Mouse (Mus musculus) embryonic facial prominence, embryonic 12.5 days (tissue): ENCODE results near the gene Gm10912. TPM values are rescaled to one million over a fixed set of nuclear protein-coding genes. Genes with fewer than 3 reads are reported as not detected.
"Not testable (repeated sequence)": the region's sequence is repeated elsewhere in the genome, so short reads cannot be mapped to it uniquely, and the experiment has no call there.

Source experiments
- ATAC-seq: fragments of 200-750 bp; cut with Nextera tagmentation; 2 replicates; pipeline ENCODE4 v1.8.0; 2017; ENCODE audit not compliant: insufficient number of reproducible peaks, insufficient read depth, low FRiP score, low TSS enrichment
- H3K27ac ChIP-seq: fragments of 300-500 bp; sonication (generic); 2 replicates; pipeline ENCODE4 v1.5.1; 2016; ENCODE audit warnings: mild to moderate bottlenecking
- H3K27me3 ChIP-seq: fragments of 300-500 bp; sonication (generic); 2 replicates; pipeline ENCODE4 v1.6.1; 2016; ENCODE audit warnings: mild to moderate bottlenecking, moderate library complexity
- H3K36me3 ChIP-seq: fragments of 300-500 bp; sonication (generic); 2 replicates; pipeline ENCODE4 v1.6.1; 2016; ENCODE audit warnings: mild to moderate bottlenecking
- H3K4me1 ChIP-seq: fragments of 300-500 bp; sonication (generic); 2 replicates; pipeline ENCODE4 v1.6.1; 2016
- H3K4me2 ChIP-seq: fragments of 300-500 bp; sonication (generic); replicated peaks from 2 replicates; pipeline ENCODE4 v1.6.1; 2016; ENCODE audit warnings: mild to moderate bottlenecking, moderate library complexity
- H3K4me3 ChIP-seq: fragments of 300-500 bp; sonication (generic); 2 replicates; pipeline ENCODE4 v1.5.1; 2016; ENCODE audit warnings: mild to moderate bottlenecking
- H3K9ac ChIP-seq: fragments of 300-500 bp; sonication (generic); 2 replicates; pipeline ENCODE4 v1.6.1; 2016; ENCODE audit warnings: mild to moderate bottlenecking, moderate library complexity
- H3K9me3 ChIP-seq: fragments of 300-500 bp; sonication (generic); 2 replicates; pipeline ENCODE4 v1.6.1; 2016; ENCODE audit warnings: mild to moderate bottlenecking, moderate library complexity
- WGBS: fragments of 180-500 bp; shearing (Covaris S2); methylation state at CpG from one replicate; pipeline ENCODE4 v1.1.7; 2016; 5-methylcytosine and 5-hydroxymethylcytosine counted together
- polyA plus RNA-seq: library from polyadenylated mRNA; unstranded; fragments of >200 nt; fragmentation: Nextera tagmentation; extraction: Ambion mirVana; gene quantifications from 2 replicates; pipeline ENCODE4 v1.2.1, GENCODE M21; 2016

The Gm10912 gene
- polyA plus RNA-seq, result not detected in 2 replicates

GRCm38 (mm10) chr2:104065526-104065925, at the start of gene Gm10912:
TSS of gene Gm10912 (plus strand) at chr2:104065826.
- H3K4me3 ChIP-seq, H3K36me3 ChIP-seq, H3K9me3 ChIP-seq, H3K4me2 ChIP-seq, ATAC-seq, H3K4me1 ChIP-seq, H3K27ac ChIP-seq, H3K27me3 ChIP-seq, H3K9ac ChIP-seq: not testable (repeated sequence)
- WGBS, result 83% methylated on average over 6 of the region's 6 CpGs

GRCm38 (mm10) chr2:104023096-104023495, 42.5 kb upstream of the Gm10912 start:
- 78% methylated on average over 7 of the region's 7 CpGs for WGBS
- Histone ChIP-seq H3K36me3 (no peaks in the 10 kb centered on the region), H3K9me3 (no peaks in the 10 kb centered on the region), H3K27ac (no peak overlapping the region), H3K4me2 (no peak overlapping the region), H3K4me3 (no peak overlapping the region), H3K9ac (no peak overlapping the region), H3K27me3 (no peaks in the 10 kb centered on the region), H3K4me1 (no peaks in the 10 kb centered on the region)
- ATAC-seq, result no peak

GRCm38 (mm10) chr2:104024656-104025055, 41.0 kb upstream of the Gm10912 start:
- Histone ChIP-seq H3K36me3 (no peaks in the 10 kb centered on the region), H3K9ac (no peak overlapping the region), H3K4me3 (no peak overlapping the region), H3K27ac (no peak overlapping the region), H3K9me3 (no peaks in the 10 kb centered on the region), H3K27me3 (no peaks in the 10 kb centered on the region), H3K4me2 (no peak overlapping the region), H3K4me1 (peaks cover 12% of the 10 kb centered on the region)
- WGBS, result 89% methylated on average over 4 of the region's 4 CpGs
- no peak for ATAC-seq

GRCm38 (mm10) chr2:104027458-104028138, 38.0 kb upstream of the Gm10912 start, which contains the start of gene Fbxo3:
TSS of gene Fbxo3 (plus strand) at chr2:104027721.
- Histone ChIP-seq H3K4me2 (peak within 1 kb of the TSS; percentile 80), H3K9me3 (no peaks in the 10 kb centered on the region), H3K9ac (peak within 1 kb of the TSS; percentile 94), H3K27me3 (no peaks in the 10 kb centered on the region), H3K27ac (0 out of 2 replicates have a peak within 1 kb of the TSS, but pooled peaks have one; percentile 30), H3K4me3 (peak within 1 kb of the TSS; percentile 97), H3K4me1 (peaks cover 15% of the 10 kb centered on the region), H3K36me3 (peaks cover 6% of the 10 kb centered on the region; the same call in 1 of the 2 replicates)
- under 1% methylated on average over 44 of the region's 44 CpGs for WGBS
- peak; percentile 85 for ATAC-seq

- H3K4me3 ChIP-seq, result peak within 1 kb of the TSS; percentile 97
- 1% methylated on average over 31 of the region's 32 CpGs for WGBS
- H3K36me3 ChIP-seq, result peaks cover 6% of the 10 kb centered on the region; the same call in 1 of the 2 replicates
- H3K27me3 ChIP-seq, result no peaks in the 10 kb centered on the region
- no peaks in the 10 kb centered on the region for H3K9me3 ChIP-seq
- 0 out of 2 replicates have a peak within 1 kb of the TSS, but pooled peaks have one; percentile 30 for H3K27ac ChIP-seq
- peak within 1 kb of the TSS; percentile 80 for H3K4me2 ChIP-seq
- H3K9ac ChIP-seq, result peak within 1 kb of the TSS; percentile 94
- ATAC-seq, result peak; percentile 78
- H3K4me1 ChIP-seq, result peaks cover 15% of the 10 kb centered on the region
Observed at GRCm38 (mm10) chr2:104028139-104028723, 37.4 kb upstream of the Gm10912 start, which contains the start of gene 4931422A03Rik. TSS of gene 4931422A03Rik (minus strand) at chr2:104028361.

GRCm38 (mm10) chr2:104029074-104029473, 36.6 kb upstream of the Gm10912 start:
- H3K9me3 ChIP-seq, result no peaks in the 10 kb centered on the region
- peak overlapping the region; percentile 97 for H3K4me3 ChIP-seq
- H3K36me3 ChIP-seq, result peaks cover 10% of the 10 kb centered on the region; the same call in 1 of the 2 replicates
- ATAC-seq, result no peak
- no peaks in the 10 kb centered on the region for H3K27me3 ChIP-seq
- H3K4me1 ChIP-seq, result peaks cover 15% of the 10 kb centered on the region
- WGBS, result 85% methylated on average over 2 of the region's 2 CpGs
- peak overlapping the region; percentile 80 for H3K4me2 ChIP-seq
- H3K27ac ChIP-seq, result no peak overlapping the region
- peak overlapping the region; percentile 94 for H3K9ac ChIP-seq

- ATAC-seq, result no peak
- Histone ChIP-seq H3K9me3 (no peaks in the 10 kb centered on the region), H3K4me2 (no peak overlapping the region), H3K36me3 (peaks cover 10% of the 10 kb centered on the region; the same call in 1 of the 2 replicates), H3K27ac (no peak overlapping the region), H3K27me3 (no peaks in the 10 kb centered on the region), H3K4me1 (peaks cover 15% of the 10 kb centered on the region), H3K9ac (no peak overlapping the region), H3K4me3 (no peak overlapping the region)
- WGBS, result 88% methylated on average over 3 of the region's 3 CpGs
Observed at GRCm38 (mm10) chr2:104030381-104030780, 35.2 kb upstream of the Gm10912 start.

GRCm38 (mm10) chr2:104032056-104032455, 33.6 kb upstream of the Gm10912 start:
- Histone ChIP-seq H3K27me3 (no peaks in the 10 kb centered on the region), H3K4me1 (peaks cover 15% of the 10 kb centered on the region), H3K9ac (no peak overlapping the region), H3K36me3 (peaks cover 21% of the 10 kb centered on the region; the same call in 1 of the 2 replicates), H3K4me2 (no peak overlapping the region), H3K4me3 (no peak overlapping the region), H3K9me3 (no peaks in the 10 kb centered on the region), H3K27ac (no peak overlapping the region)
- 85% methylated on average over 3 of the region's 3 CpGs for WGBS
- ATAC-seq, result no peak

- Histone ChIP-seq H3K9me3 (no peaks in the 10 kb centered on the region), H3K4me3 (no peak overlapping the region), H3K27me3 (no peaks in the 10 kb centered on the region), H3K36me3 (peaks cover 30% of the 10 kb centered on the region; the same call in 1 of the 2 replicates), H3K27ac (no peak overlapping the region), H3K4me2 (no peak overlapping the region), H3K9ac (no peak overlapping the region), H3K4me1 (0 out of 2 replicates have a peak, but pooled peaks cover under 1% of the 10 kb centered on the region)
- WGBS, result 32% methylated on average over 3 of the region's 3 CpGs
- no peak for ATAC-seq
Observed at GRCm38 (mm10) chr2:104034832-104035472, 30.7 kb upstream of the Gm10912 start.

GRCm38 (mm10) chr2:104035595-104035994, 30.0 kb upstream of the Gm10912 start:
- no peak overlapping the region for H3K27ac ChIP-seq
- H3K4me3 ChIP-seq, result no peak overlapping the region
- no peak for ATAC-seq
- H3K4me2 ChIP-seq, result no peak overlapping the region
- H3K4me1 ChIP-seq, result no peaks in the 10 kb centered on the region
- WGBS, result 85% methylated on average over 6 of the region's 6 CpGs
- no peaks in the 10 kb centered on the region for H3K9me3 ChIP-seq
- H3K9ac ChIP-seq, result no peak overlapping the region
- H3K36me3 ChIP-seq, result peaks cover 30% of the 10 kb centered on the region; the same call in 1 of the 2 replicates
- H3K27me3 ChIP-seq, result no peaks in the 10 kb centered on the region

- Histone ChIP-seq H3K4me2 (no peak overlapping the region), H3K9ac (no peak overlapping the region), H3K36me3 (peaks cover 30% of the 10 kb centered on the region; the same call in 1 of the 2 replicates), H3K9me3 (no peaks in the 10 kb centered on the region), H3K4me1 (no peaks in the 10 kb centered on the region), H3K4me3 (no peak overlapping the region), H3K27ac (no peak overlapping the region), H3K27me3 (no peaks in the 10 kb centered on the region)
- 82% methylated on average over 3 of the region's 3 CpGs for WGBS
- no peak for ATAC-seq
Observed at GRCm38 (mm10) chr2:104036316-104036715, 29.3 kb upstream of the Gm10912 start.
